Mouse (Mus musculus): ENCODE measurements around the gene Fndc5.

- TF ChIP-seq TAL1 (IDR thresholded peaks at IDR 0.05; ENCODE audit: low read length): no peak
- no peak for TF ChIP-seq GATA1 (IDR thresholded peaks at IDR 0.05; ENCODE audit: low read length)
Measured at GRCm38 (mm10) chr4:129119708-129120107, 17.1 kb upstream of the Fndc5 start.
